ENCODE assay signal across 31 mouse cellular contexts in the genomic region with DNA sequence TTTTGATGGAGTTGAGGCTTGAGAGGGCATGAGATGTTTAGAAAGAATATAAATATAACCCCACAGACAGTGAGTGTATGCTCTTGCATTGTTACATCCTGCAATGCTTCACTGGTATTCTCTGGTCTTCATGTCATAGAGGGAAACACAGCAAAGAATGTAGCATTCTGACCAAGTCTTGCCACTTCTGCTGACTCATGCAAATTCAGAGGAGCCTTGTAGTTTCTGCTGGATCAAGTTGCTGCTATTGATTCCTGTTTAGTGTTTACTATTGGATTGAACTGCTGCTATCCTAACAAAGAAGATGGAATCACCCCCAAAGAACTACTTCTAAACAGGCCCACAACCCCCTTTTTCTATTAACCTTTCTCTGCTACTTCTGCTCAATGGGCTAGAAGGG.
"Had no signal": no experiment of that assay in that cellular context is flagged by ENCODE, and none has a peak within 500 bp of the region (broad histone marks: within the 10 kb centered on the region; RNA-seq: fewer than 3 reads in every experiment).

No protein-coding gene starts in this region.

- H3K9me3 ChIP-seq: limb, embryonic 10.5 days; limb, embryonic 12.5 days; limb, embryonic 13.5 days; limb, embryonic 15.5 days; liver, embryonic 12.5 days; liver, embryonic 13.5 days; liver, embryonic 15.5 days; lung, embryonic 15.5 days; midbrain, embryonic 10.5 days; midbrain, embryonic 12.5 days; midbrain, embryonic 15.5 days; neural tube, embryonic 12.5 days had no signal

- H3K4me2 ChIP-seq: limb, embryonic 12.5 days; limb, embryonic 13.5 days; limb, embryonic 15.5 days; liver, embryonic 11.5 days; liver, embryonic 12.5 days; liver, embryonic 13.5 days; liver, embryonic 15.5 days; lung, embryonic 14.5 days; lung, embryonic 15.5 days; midbrain, embryonic 11.5 days; midbrain, embryonic 12.5 days; midbrain, embryonic 13.5 days; midbrain, embryonic 15.5 days; neural tube, embryonic 12.5 days had no signal

- DNase-seq: left cerebral cortex, postnatal 4 days; liver; liver, embryonic 13.5 days; lung, adult 18-20 months; lung, adult 2 months; lung, embryonic 14.5 days; lung, postnatal 10 days; lung, postnatal 14 days; lung, postnatal 36 days; lung, postnatal 4 days; midbrain, embryonic 14.5 days had no signal

- H3K27me3 ChIP-seq: limb, embryonic 12.5 days; limb, embryonic 13.5 days; limb, embryonic 15.5 days; liver, embryonic 12.5 days; liver, embryonic 13.5 days; liver, embryonic 15.5 days; lung, embryonic 15.5 days; midbrain, embryonic 12.5 days; midbrain, embryonic 13.5 days; midbrain, embryonic 15.5 days; neural tube, embryonic 12.5 days had no signal

- H3K4me1 ChIP-seq: limb, embryonic 12.5 days; limb, embryonic 13.5 days; limb, embryonic 15.5 days; liver, embryonic 12.5 days; liver, embryonic 13.5 days; liver, embryonic 15.5 days; lung, embryonic 15.5 days; midbrain, embryonic 12.5 days had no signal

- ATAC-seq: liver, embryonic 12.5 days; lung, postnatal 0 days; midbrain, embryonic 13.5 days; midbrain, embryonic 15.5 days; midbrain, embryonic 16.5 days had no signal

- H3K9ac ChIP-seq: limb, embryonic 12.5 days; limb, embryonic 13.5 days; limb, embryonic 15.5 days; liver, embryonic 12.5 days; liver, embryonic 13.5 days; liver, embryonic 14.5 days; liver, embryonic 15.5 days; lung, embryonic 14.5 days; lung, embryonic 15.5 days; midbrain, embryonic 12.5 days; midbrain, embryonic 13.5 days; midbrain, embryonic 15.5 days; neural tube, embryonic 12.5 days had no signal

- H3K27ac ChIP-seq: limb, embryonic 10.5 days; limb, embryonic 12.5 days; limb, embryonic 13.5 days; limb, embryonic 15.5 days; liver, embryonic 12.5 days; liver, embryonic 13.5 days; liver, embryonic 14.5 days; liver, embryonic 15.5 days; lung, embryonic 15.5 days; macrophage; midbrain, embryonic 10.5 days; midbrain, embryonic 12.5 days; midbrain, embryonic 13.5 days; midbrain, embryonic 15.5 days; neural tube, embryonic 12.5 days had no signal

- H3K36me3 ChIP-seq: limb, embryonic 10.5 days; limb, embryonic 12.5 days; limb, embryonic 13.5 days; limb, embryonic 15.5 days; liver, embryonic 12.5 days; liver, embryonic 13.5 days; liver, embryonic 15.5 days; lung, embryonic 15.5 days; midbrain, embryonic 10.5 days; midbrain, embryonic 12.5 days; midbrain, embryonic 13.5 days; midbrain, embryonic 15.5 days; neural tube, embryonic 12.5 days had no signal

- H3K4me3 ChIP-seq: limb, embryonic 10.5 days; limb, embryonic 12.5 days; limb, embryonic 13.5 days; limb, embryonic 15.5 days; liver, embryonic 12.5 days; liver, embryonic 13.5 days; liver, embryonic 15.5 days; lung, embryonic 15.5 days; megakaryocyte, embryonic 14.5 days; midbrain, embryonic 10.5 days; midbrain, embryonic 12.5 days; midbrain, embryonic 13.5 days; midbrain, embryonic 15.5 days; myocyte; neural tube, embryonic 12.5 days had no signal
